Mouse (Mus musculus): Measurements from ENCODE around the gene Dnajb3.

Gene Dnajb3

GRCm38 (mm10) chr1:88205294-88205922 is at the start of gene Dnajb3:
Dnajb3 (minus strand) TSS chr1:88205782.
- peak; percentile 62 to 67 for DNase-seq

DNA sequence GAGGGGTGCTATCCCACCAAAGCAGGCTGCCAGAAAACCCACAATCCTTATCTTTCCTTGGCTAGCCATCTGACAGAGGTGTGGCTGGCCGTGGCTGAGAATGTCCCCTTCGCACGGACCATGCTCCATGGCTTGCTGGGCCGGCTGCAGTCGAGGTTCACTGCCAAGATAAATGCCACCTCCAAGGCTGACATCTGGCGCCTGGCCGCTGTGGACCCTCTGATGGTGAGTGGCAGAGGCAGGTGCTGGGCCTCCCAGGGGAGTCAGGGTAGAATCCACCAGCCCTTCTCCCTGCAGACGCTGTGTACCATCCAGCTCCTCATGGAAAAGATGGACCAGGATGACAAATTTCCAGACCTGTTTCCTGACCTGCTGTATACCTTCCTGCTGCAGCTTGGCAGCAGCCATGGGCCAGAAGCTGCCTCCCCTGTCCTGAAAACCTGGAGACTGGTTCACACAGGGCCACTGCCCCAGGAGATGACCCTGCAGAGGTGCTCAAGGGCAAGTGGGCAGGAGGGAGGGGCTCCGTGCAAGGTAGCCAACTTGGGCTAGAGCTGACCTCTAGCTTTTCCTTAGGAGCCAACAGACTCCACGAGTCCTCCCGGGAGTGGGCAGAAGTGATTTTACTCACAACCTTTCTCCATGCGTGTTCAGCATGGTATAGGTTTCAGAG is 49.3 kb upstream of the Dnajb3 start:
- DNase-seq = no peak

DNA sequence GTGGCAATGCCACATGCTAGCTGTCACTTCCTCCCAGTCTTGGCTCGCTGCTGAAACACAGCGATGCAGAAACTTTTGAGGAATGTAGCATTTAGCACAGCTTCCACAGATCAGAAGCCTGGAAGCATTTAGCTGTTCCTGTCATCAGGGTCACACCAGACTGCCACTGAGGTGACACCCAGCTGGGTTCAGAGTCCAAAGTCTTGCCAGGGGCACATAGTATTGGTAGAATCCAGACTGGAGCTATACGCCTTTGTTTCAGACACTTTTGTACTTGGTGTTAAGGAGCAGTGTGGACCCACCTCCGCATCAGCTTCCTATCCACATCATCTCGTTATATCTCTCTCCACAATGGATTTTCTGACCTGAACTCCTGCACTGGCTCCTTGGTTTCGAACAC is 48.0 kb upstream of the Dnajb3 start:
- no peak for DNase-seq

DNA sequence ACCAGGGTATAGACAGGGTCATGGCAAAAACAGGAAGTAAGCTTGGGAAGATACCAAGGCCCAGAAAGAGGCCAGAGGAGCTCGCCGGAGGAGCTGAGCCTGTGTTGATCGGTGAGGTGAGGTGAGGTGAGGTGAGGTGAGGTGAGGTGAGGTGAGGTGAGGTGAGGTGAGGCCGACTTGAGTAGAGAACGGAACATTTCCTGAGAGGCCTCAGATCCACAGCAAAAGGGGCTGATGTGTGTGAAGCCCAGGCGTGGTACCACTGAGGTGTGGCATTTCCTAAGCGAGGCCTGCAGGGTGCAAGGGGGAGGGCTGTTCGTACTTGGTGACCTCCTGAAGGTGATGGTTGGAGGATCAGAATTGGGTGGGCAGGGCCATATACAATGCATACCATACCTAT is 47.5 kb upstream of the Dnajb3 start:
- DNase-seq = no peak

DNA sequence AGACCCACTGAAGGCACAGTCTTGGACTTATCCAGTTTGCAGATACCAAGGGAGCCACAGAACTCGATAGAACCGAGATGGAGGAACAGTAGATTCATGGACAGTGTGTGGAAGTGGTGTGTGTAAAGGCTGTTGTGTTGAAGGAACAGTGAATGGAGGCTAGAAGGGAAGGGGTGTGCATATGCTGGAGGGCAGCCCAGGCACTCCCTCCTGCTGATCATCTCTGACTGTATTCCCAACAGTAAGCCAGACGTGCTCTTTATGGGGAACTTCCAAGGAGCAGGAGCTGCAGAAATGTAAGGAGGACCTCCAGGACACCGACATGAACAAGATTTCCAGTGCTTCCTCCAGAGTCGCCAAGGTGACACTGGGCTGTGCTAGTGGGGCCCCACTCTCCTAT is 44.4 kb upstream of the Dnajb3 start:
- DNase-seq = no peak

GRCm38 (mm10) chr1:88249596-88249995 is 44.0 kb upstream of the Dnajb3 start:
- DNase-seq = no peak

DNA sequence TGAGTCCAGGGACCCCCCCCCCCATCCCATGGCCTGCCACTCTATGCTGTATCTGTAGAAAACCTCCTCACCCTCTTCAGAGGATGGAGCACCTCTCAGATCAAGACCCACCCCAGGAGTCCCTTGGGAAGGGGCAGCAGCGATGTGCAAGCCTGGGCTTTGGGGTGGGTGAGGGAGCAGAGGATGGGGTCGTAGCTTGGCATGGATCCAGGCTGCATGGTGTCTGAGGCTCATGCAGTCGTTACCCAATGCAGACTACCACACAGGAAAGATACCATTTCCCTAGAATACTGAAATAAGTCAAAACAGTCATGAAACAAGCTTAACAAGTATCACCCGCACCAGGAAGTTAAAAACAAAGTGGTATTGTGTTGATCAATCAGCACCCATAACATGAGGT is 43.1 kb upstream of the Dnajb3 start:
- no peak for DNase-seq

DNA sequence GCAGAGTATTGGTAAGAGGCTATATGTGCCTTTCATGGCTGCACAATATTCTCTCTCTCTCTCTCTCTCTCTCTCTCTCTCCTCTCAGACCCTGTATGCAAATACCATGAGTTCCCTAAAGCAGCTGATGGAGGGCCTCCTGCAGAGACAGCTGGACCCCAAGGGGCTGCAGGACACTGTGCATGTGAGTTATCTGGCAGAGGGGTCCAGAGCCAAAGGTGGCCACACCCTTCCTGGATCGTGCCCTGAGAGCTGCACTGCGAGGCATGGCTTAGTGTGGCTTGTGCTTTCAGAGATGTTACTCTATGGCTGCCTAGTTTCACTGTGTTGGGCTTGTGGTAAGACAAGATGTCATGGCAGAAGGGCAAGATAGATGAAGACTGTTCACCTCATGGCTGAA is 42.1 kb upstream of the Dnajb3 start:
- DNase-seq = no peak

DNA sequence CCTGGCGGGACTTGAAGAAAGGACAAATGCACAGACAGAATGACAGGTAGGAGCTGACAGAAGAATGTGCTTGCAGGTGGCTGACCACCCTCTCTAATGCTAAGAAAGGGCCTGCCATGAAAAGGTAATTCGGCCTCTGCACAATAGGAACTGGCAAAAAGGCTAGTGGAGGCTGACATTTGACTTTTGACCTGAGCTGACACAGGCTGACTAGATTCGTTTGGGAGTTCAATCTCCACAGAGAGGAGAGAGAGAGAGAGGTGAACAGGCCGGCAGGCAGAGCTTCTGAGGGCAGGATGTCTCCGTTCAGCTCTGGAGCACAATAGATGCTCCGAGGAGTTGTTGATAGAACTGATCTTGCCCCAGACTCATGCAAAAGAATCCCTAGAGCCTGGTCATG is 40.8 kb upstream of the Dnajb3 start:
- no peak for DNase-seq

DNA sequence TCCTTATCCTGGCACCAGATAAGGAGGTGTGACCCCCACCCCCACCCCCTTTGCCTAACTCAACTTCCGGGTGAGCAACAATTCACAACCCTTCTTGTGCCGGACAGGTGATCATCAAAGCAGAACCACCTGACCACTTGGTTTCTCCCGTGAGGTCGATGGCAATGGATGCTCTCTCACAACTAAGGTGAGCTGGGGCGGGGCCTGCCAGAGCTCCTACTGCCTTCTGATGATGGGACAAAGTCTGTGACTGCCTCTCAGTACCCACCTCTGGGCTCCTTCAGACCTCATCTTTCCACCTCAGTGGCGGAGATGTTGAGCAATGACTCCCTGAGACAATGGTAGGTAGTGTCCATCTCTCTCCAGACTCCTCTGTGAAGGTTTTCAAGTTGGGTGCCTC is 40.3 kb upstream of the Dnajb3 start:
- no peak for DNase-seq

DNA sequence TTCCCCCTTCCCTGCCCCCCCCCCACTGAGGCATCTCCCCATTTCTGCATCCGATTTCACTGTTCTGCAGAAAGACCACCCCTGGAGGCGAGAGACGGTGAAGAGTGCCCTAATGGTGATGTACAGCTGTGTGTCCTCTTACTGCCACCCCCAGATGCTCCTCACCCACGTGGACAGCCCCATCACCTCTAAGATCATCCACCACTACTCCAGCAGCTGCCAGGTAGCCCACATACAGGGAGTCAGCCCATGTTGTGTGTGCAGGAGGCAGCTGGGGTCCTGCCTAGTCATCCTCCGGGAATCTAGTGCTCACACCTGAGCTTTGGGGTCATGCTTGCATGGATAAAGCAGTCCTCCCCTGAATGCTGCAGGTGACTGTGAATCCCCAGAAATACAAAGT is 38.3 kb upstream of the Dnajb3 start:
- no peak for DNase-seq

GRCm38 (mm10) chr1:88240579-88240978 is 35.0 kb upstream of the Dnajb3 start:
- DNase-seq = no peak

- no peak for DNase-seq
Observed at GRCm38 (mm10) chr1:88240072-88240471, 34.5 kb upstream of the Dnajb3 start.

- no peak for DNase-seq
Observed at GRCm38 (mm10) chr1:88238771-88239170, 33.2 kb upstream of the Dnajb3 start.

DNA sequence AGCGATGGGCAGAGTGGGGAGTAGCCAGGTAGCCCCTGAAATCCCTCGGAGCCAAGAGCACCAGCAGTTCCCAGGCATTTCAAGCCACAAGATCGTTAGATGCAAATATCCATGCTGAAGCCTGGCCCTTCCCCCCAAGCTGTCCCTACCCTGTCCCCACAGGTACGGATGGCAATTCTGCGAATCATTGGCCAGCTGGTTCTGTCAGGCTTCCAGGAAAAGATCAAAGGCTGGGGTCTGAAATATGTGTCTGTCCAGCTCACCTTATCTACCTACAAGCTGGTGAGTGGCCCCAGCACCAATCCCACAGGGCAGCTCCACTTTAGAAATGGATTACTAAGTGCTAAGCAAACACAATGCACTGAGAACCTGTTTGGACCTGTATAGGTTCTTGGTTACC is 31.7 kb upstream of the Dnajb3 start:
- no peak for DNase-seq

GRCm38 (mm10) chr1:88235894-88236415 is 30.4 kb upstream of the Dnajb3 start:
- no peak for DNase-seq

- DNase-seq = no peak
Observed at GRCm38 (mm10) chr1:88235046-88235893, 29.7 kb upstream of the Dnajb3 start.

GRCm38 (mm10) chr1:88234646-88235045 is 29.1 kb upstream of the Dnajb3 start:
- DNase-seq = no peak

GRCm38 (mm10) chr1:88234248-88234610 is 28.6 kb upstream of the Dnajb3 start:
- no peak for DNase-seq

- no peak for DNase-seq
Observed at GRCm38 (mm10) chr1:88233421-88234247, 28.1 kb upstream of the Dnajb3 start.

DNA sequence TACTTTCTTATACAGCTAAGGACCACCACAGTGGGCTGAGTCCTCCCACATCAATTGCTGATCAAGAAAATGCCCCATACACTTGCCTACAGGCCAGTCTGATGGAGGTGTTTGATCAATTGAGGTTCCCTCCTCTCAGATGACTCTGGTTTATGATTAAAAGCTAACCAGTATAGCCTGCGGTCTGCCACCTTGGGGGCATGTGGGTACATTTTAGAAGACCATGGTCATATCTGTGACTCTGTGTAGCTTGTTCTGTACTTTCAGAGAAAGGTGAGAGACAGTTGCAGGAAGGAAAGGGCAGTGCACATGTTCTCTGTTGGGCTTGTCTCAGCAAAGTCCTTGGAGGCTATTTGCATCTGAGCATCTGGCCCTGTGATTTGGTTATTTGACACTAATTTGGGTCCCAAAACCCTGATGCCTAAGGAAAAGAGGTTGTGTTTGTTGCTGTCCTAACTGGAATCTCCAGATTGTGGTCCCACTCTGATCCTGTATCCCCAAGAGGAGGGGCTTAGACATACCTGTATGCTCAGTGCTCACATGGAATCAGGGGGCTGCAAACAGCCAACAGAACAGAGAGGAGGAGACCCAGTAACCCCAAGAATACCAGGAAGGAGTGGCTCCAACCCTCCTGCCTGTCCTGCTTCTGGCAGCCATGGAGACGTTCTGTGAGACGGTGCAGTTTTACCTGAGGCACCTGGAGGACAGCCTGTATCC is 27.2 kb upstream of the Dnajb3 start:
- no peak for DNase-seq
